Mouse (Mus musculus) MEL (cell line): ENCODE results near the gene Atp1a2. TPM values are rescaled to one million over a fixed set of nuclear protein-coding genes. Genes with fewer than 3 reads are reported as not detected.
A peak's percentile ranks its signal among the peaks of the same experiment; 100 is the strongest.

ENCODE experiments used
- DNase-seq: peaks from one replicate; pipeline ENCODE4 v3.0.0; 2011; ENCODE audit warnings: low read depth, low spot score
- H3K27ac ChIP-seq: 2 replicates; pipeline ENCODE4 v1.5.1; 2012; ENCODE audit warnings: low read depth, mild to moderate bottlenecking, control low read depth, low read length, moderate library complexity; ENCODE audit not compliant: control insufficient read depth
- H3K27me3 ChIP-seq, 2 experiments: fragments of 150-350 bp in 1 of 2; sonication (generic) in 1 of 2; 2 replicates each; pipeline ENCODE4 v1.6.1; 2012; ENCODE audit warnings: low read length in 2 of 2, mild to moderate bottlenecking in 2 of 2, improper control_type of control experiment in 1 of 2, moderate library complexity in 1 of 2; ENCODE audit not compliant: insufficient read depth in 2 of 2, control insufficient read depth in 1 of 2
- H3K36me3 ChIP-seq, 2 experiments: 2 replicates each; pipeline ENCODE4 v1.6.1; 2012 to 2014; ENCODE audit warnings: low read length in 2 of 2, improper control_type of control experiment in 1 of 2, inconsistent platforms in 1 of 2, mild to moderate bottlenecking in 1 of 2; ENCODE audit not compliant: insufficient read depth in 2 of 2, control insufficient read depth in 1 of 2
- H3K4me1 ChIP-seq, 2 experiments: fragments of 150-350 bp in 1 of 2; sonication (generic) in 1 of 2; 2 replicates each; pipeline ENCODE4 v1.6.1; 2012; ENCODE audit warnings: low read length in 2 of 2, improper control_type of control experiment in 1 of 2, mild to moderate bottlenecking in 1 of 2; ENCODE audit not compliant: insufficient read depth in 2 of 2, control insufficient read depth in 1 of 2
- H3K4me3 ChIP-seq, 2 experiments: fragments of 150-350 bp in 1 of 2; sonication (generic) in 1 of 2; 2 replicates each; pipeline ENCODE4 v1.5.1; 2012; ENCODE audit warnings: low read depth in 2 of 2, low read length in 2 of 2, mild to moderate bottlenecking in 2 of 2, moderate library complexity in 2 of 2, control low read depth in 1 of 2, improper control_type of control experiment in 1 of 2; ENCODE audit not compliant: control insufficient read depth in 1 of 2, insufficient read depth in 1 of 2
- H3K79me2 ChIP-seq: 2 replicates; pipeline ENCODE4 v1.6.1; 2012; ENCODE audit warnings: mild to moderate bottlenecking, low read length, moderate library complexity; ENCODE audit not compliant: control insufficient read depth, poor library complexity, insufficient read depth
- H3K9ac ChIP-seq: 2 replicates; pipeline ENCODE4 v1.6.1; 2012; ENCODE audit warnings: low read depth, mild to moderate bottlenecking, control low read depth, low read length, moderate library complexity; ENCODE audit not compliant: control insufficient read depth, poor library complexity, severe bottlenecking
- H3K9me3 ChIP-seq: fragments of 150-350 bp; sonication (generic); replicated peaks from 2 replicates; pipeline ENCODE4 v1.6.1; 2012; ENCODE audit warnings: mild to moderate bottlenecking, low read length, improper control_type of control experiment, moderate library complexity; ENCODE audit not compliant: insufficient read depth
- BHLHE40 ChIP-seq: IDR thresholded peaks from 2 replicates; pipeline ENCODE4 v1.6.1; 2012; ENCODE audit warnings: low read depth, mild to moderate bottlenecking, inconsistent platforms, low read length, improper control_type of control experiment, borderline replicate concordance
- CHD1 ChIP-seq: IDR thresholded peaks from 2 replicates; pipeline ENCODE4 v1.6.1; 2012; ENCODE audit warnings: low read depth, mild to moderate bottlenecking, inconsistent platforms, low read length, improper control_type of control experiment
- CHD2 ChIP-seq: IDR thresholded peaks from 2 replicates; pipeline ENCODE4 v1.6.1; 2011; ENCODE audit warnings: low read length, improper control_type of control experiment
- CTCF ChIP-seq, 3 experiments: IDR thresholded peaks in 2 of 3; conservative IDR thresholded peaks in 1 of 3; 2 replicates each; pipeline ENCODE4 v1.5.1; 2011 to 2012; ENCODE audit warnings: low read length in 3 of 3, low read depth in 2 of 3, mild to moderate bottlenecking in 2 of 3, improper control_type of control experiment in 1 of 3, inconsistent platforms in 1 of 3, mixed read lengths in 1 of 3, moderate library complexity in 1 of 3; ENCODE audit not compliant: control insufficient read depth in 1 of 3, insufficient read depth in 1 of 3, poor library complexity in 1 of 3, severe bottlenecking in 1 of 3
- E2F4 ChIP-seq: IDR thresholded peaks from 2 replicates; pipeline ENCODE4 v1.6.1; 2011; ENCODE audit warnings: low read depth, low read length, improper control_type of control experiment, borderline replicate concordance
- ELF1 ChIP-seq: IDR thresholded peaks from 2 replicates; pipeline ENCODE4 v1.6.1; 2014; ENCODE audit warnings: low read depth, mild to moderate bottlenecking, inconsistent platforms, low read length, improper control_type of control experiment, moderate library complexity
- EP300 ChIP-seq, 2 experiments: IDR thresholded peaks; 2 replicates each; pipeline ENCODE4 v1.6.1; 2011; ENCODE audit warnings: improper control_type of control experiment in 2 of 2, low read length in 2 of 2, low read depth in 1 of 2, mild to moderate bottlenecking in 1 of 2
- ETS1 ChIP-seq: IDR thresholded peaks from 2 replicates; pipeline ENCODE4 v1.6.1; 2012; ENCODE audit warnings: low read depth, mild to moderate bottlenecking, inconsistent platforms, low read length, improper control_type of control experiment, moderate library complexity
- GABPA ChIP-seq: IDR thresholded peaks from 2 replicates; pipeline ENCODE4 v1.6.1; 2012; ENCODE audit warnings: low read depth, mild to moderate bottlenecking, inconsistent platforms, low read length, improper control_type of control experiment, moderate library complexity
- GATA1 ChIP-seq: IDR thresholded peaks from 2 replicates; pipeline ENCODE4 v1.6.1; 2011; ENCODE audit warnings: low read depth, low read length, improper control_type of control experiment
- HCFC1 ChIP-seq: IDR thresholded peaks from 2 replicates; pipeline ENCODE4 v1.6.1; 2012; ENCODE audit warnings: low read depth, mild to moderate bottlenecking, inconsistent platforms, low read length, improper control_type of control experiment, moderate library complexity
- JUND ChIP-seq: IDR thresholded peaks from 2 replicates; pipeline ENCODE4 v1.6.1; 2011; ENCODE audit warnings: low read depth, mild to moderate bottlenecking, improper control_type of control experiment, low read length
- KAT2A ChIP-seq: conservative IDR thresholded peaks from 2 replicates; pipeline ENCODE4 v1.6.1; 2012; ENCODE audit warnings: low read depth, low read length, improper control_type of control experiment, inconsistent platforms
- MAFK ChIP-seq: IDR thresholded peaks from 2 replicates; pipeline ENCODE4 v1.6.1; 2011; ENCODE audit warnings: low read depth, mild to moderate bottlenecking, low read length, improper control_type of control experiment, borderline replicate concordance
- MAX ChIP-seq: IDR thresholded peaks from 2 replicates; pipeline ENCODE4 v1.6.1; 2011; ENCODE audit warnings: low read length, improper control_type of control experiment
- MEF2A ChIP-seq: IDR thresholded peaks from 2 replicates; pipeline ENCODE4 v1.6.1; 2014; ENCODE audit warnings: low read depth, mild to moderate bottlenecking, inconsistent platforms, low read length, improper control_type of control experiment; ENCODE audit not compliant: poor library complexity, insufficient replicate concordance, severe bottlenecking; ENCODE audit errors: extremely low read depth
- MXI1 ChIP-seq: IDR thresholded peaks from 2 replicates; pipeline ENCODE4 v1.6.1; 2011; ENCODE audit warnings: mild to moderate bottlenecking, low read depth, low read length, improper control_type of control experiment
- MYB ChIP-seq: IDR thresholded peaks from 2 replicates; pipeline ENCODE4 v1.6.1; 2011; ENCODE audit warnings: mild to moderate bottlenecking, low read depth, low read length, improper control_type of control experiment
- NELFE ChIP-seq: IDR thresholded peaks from 2 replicates; pipeline ENCODE4 v1.6.1; 2011; ENCODE audit warnings: low read depth, low read length, improper control_type of control experiment
- POLR2A ChIP-seq, 2 experiments: IDR thresholded peaks; 2 replicates each; pipeline ENCODE4 v1.6.1; 2011 to 2012; ENCODE audit warnings: low read length in 2 of 2, mild to moderate bottlenecking in 2 of 2, control low read depth in 1 of 2, improper control_type of control experiment in 1 of 2, low read depth in 1 of 2, moderate library complexity in 1 of 2; ENCODE audit not compliant: control insufficient read depth in 1 of 2, insufficient read depth in 1 of 2, poor library complexity in 1 of 2
- POLR2AphosphoS2 ChIP-seq: IDR thresholded peaks from 2 replicates; pipeline ENCODE4 v1.6.1; 2011; ENCODE audit warnings: low read length, improper control_type of control experiment
- POLR2AphosphoS5 ChIP-seq: IDR thresholded peaks from 2 replicates; pipeline ENCODE4 v1.6.1; 2012; ENCODE audit warnings: low read depth, borderline replicate concordance, mild to moderate bottlenecking, inconsistent platforms, low read length, moderate library complexity, mixed read lengths
- RAD21 ChIP-seq: IDR thresholded peaks from 2 replicates; pipeline ENCODE4 v1.6.1; 2011; ENCODE audit warnings: mild to moderate bottlenecking, low read depth, low read length, improper control_type of control experiment
- SMC3 ChIP-seq: IDR thresholded peaks from 2 replicates; pipeline ENCODE4 v1.6.1; 2011; ENCODE audit warnings: low read depth, low read length, improper control_type of control experiment
- TAL1 ChIP-seq: IDR thresholded peaks from 2 replicates; pipeline ENCODE4 v1.6.1; 2012; ENCODE audit warnings: mild to moderate bottlenecking, inconsistent platforms, low read length, moderate library complexity, mixed read lengths
- UBTF ChIP-seq: IDR thresholded peaks from 2 replicates; pipeline ENCODE4 v1.6.1; 2012; ENCODE audit warnings: low read depth, mild to moderate bottlenecking, inconsistent platforms, low read length, improper control_type of control experiment, moderate library complexity, borderline replicate concordance; ENCODE audit not compliant: insufficient read depth
- USF1 ChIP-seq: IDR thresholded peaks from 2 replicates; pipeline ENCODE4 v1.6.1; 2014; ENCODE audit warnings: low read depth, mild to moderate bottlenecking, inconsistent platforms, low read length, improper control_type of control experiment, moderate library complexity
- USF2 ChIP-seq, 2 experiments: IDR thresholded peaks; 2 replicates each; pipeline ENCODE4 v1.6.1; 2011 to 2012; ENCODE audit warnings: improper control_type of control experiment in 2 of 2, low read length in 2 of 2, borderline replicate concordance in 1 of 2, inconsistent platforms in 1 of 2, low read depth in 1 of 2, mild to moderate bottlenecking in 1 of 2; ENCODE audit not compliant: insufficient read depth in 1 of 2
- ZC3H11A ChIP-seq: IDR thresholded peaks from 2 replicates; pipeline ENCODE4 v1.6.1; 2012; ENCODE audit warnings: low read depth, mild to moderate bottlenecking, inconsistent platforms, low read length, improper control_type of control experiment
- ZMIZ1 ChIP-seq: IDR thresholded peaks from 2 replicates; pipeline ENCODE4 v1.6.1; 2012; ENCODE audit warnings: low read depth, mild to moderate bottlenecking, inconsistent platforms, low read length, improper control_type of control experiment, moderate library complexity
- ZNF384 ChIP-seq: IDR thresholded peaks from 2 replicates; pipeline ENCODE4 v1.6.1; 2012; ENCODE audit warnings: low read depth, mild to moderate bottlenecking, inconsistent platforms, low read length, improper control_type of control experiment
- polyA plus RNA-seq, 2 experiments: library from polyadenylated mRNA; stranded (reverse) in 1 of 2; unstranded in 1 of 2; fragments of >175 nt in 1 of 2; fragments of >200 nt in 1 of 2; gene quantifications; 2 replicates each; pipeline versions ENCODE4 v1.2.1 to v1.2.4; 2012; ENCODE audit warnings: low replicate concordance in 2 of 2, low read depth in 1 of 2; ENCODE audit not compliant: insufficient read length in 2 of 2, insufficient read depth in 1 of 2, missing spikeins in 1 of 2
- total RNA-seq: library from RNA; depleted of rRNA; stranded (reverse); fragments of 300-350 nt; gene quantifications from 2 replicates; pipeline ENCODE4 v1.2.3, GENCODE M21; 2012

Gene Atp1a2
- total and polyA plus RNA-seq, 3 experiments = 0.04 TPM; not detected in 2

DNA sequence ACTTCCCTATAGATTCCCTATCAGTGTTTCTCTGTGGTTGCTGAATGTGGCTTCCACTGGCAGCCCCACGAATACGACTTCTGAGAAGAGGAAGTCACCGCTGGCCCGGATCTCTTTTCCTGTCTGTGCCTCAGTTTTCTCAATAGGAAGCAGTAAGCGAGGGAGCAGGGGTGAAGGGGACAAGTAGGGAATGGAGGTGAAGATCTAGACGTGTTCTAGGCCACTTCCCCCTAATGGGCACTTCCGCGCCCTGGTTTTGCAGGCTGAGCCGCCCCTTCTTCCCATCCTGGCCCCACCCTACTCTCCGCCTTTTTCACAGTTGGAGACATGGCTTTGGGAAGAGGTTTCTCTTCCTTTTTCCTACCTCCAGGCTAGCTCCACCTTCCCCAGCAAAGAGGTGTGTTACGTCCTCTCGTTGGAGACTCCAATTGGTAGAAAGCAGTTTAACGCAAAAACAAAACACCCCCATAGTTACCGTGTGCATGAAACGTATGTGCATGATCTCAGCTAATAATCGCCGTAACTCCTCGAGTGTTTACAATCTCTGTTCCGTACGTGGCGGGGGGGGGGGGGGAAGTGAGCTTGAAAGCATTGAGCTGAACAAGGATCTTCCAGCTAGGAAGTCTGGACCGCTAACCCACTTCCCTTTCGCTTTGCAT lies 13.5 kb upstream of the Atp1a2 start (continued):
- TF ChIP-seq HCFC1 = no peak
- TF ChIP-seq RAD21 = no peak
- TF ChIP-seq USF1 = no peak
- peak; percentile 56; the same call in 1 of the 2 replicates for TF ChIP-seq MXI1
- TF ChIP-seq E2F4 = no peak
- no peak for TF ChIP-seq GABPA
- no peak for TF ChIP-seq MAFK
- TF ChIP-seq MEF2A = no peak
- no peak for TF ChIP-seq CTCF (IDR thresholded peaks at IDR 0.05 in 2 of 3, conservative IDR thresholded peaks at IDR 0.05 in 1 of 3; ENCODE audit: control insufficient read depth in 1 of 3, insufficient read depth in 1 of 3, low read depth in 2 of 3, low read length in 3 of 3, poor library complexity in 1 of 3, severe bottlenecking in 1 of 3)
- no peak for TF ChIP-seq ZNF384
- no peak for TF ChIP-seq POLR2AphosphoS2
- TF ChIP-seq BHLHE40 = no peak
- no peak for TF ChIP-seq UBTF
- TF ChIP-seq POLR2A (IDR thresholded peaks at IDR 0.05; ENCODE audit: control insufficient read depth in 1 of 2, insufficient read depth in 1 of 2, low read depth in 1 of 2, low read length in 2 of 2, poor library complexity in 1 of 2) = peak in 1 of 2 experiments; percentile 50; a peak in 2 of 4 replicates
- no peak for TF ChIP-seq SMC3
- no peak; the same call in 1 of the 2 replicates for TF ChIP-seq NELFE
- no peak for TF ChIP-seq ZMIZ1

DNA sequence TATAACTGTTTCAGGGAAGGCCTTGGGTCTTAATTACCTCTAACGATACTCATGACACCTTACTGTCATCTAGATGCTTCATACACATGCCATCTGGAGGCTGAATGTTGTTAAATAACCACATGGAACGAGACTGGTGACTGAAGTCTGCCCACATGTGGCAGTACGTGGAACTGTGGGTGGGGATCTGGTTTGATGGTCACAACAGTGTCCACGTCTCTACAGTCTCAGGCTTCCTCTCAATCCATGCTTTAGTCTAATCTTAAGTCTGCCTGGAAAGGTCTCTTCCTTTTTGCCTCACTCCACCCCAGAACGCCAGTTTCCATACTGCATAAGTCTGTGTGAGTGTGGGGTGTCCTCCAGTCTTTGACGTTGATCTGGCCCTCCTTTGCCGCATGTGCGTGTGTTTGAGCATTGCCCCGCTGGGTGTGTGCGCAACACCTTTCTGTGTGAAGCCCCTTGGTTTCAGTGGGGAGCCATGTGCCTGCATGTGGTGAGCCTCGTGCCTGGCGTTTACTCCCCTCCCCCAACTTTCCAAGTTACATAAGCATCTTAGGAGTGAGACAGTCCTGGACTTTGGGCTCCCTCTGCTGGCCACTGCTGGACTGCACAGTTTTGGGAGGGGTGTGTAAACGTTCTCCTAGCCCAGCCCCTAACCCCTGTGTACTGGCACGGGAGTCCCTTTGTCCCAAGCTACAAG lies 12.0 kb upstream of the Atp1a2 start:
- DNase-seq = peak; percentile 95
- Histone ChIP-seq H3K36me3 (peaks cover 0 to 13% of the 10 kb centered on the region in 2 experiments; a peak in 2 of 4 replicates), H3K79me2 (peaks cover 20% of the 10 kb centered on the region), H3K4me1 (peaks cover 2 to 23% of the 10 kb centered on the region in 2 experiments), H3K27ac (peak overlapping the region; percentile 84), H3K4me3 (peak overlapping the region; percentile 41 to 51), H3K9me3 (no peaks in the 10 kb centered on the region), H3K27me3 (no peaks in the 10 kb centered on the region), H3K9ac (peak overlapping the region; percentile 86)
- TF ChIP-seq CHD2 (peak; percentile 69), USF2 (IDR thresholded peaks at IDR 0.05; ENCODE audit: borderline replicate concordance in 1 of 2, insufficient read depth in 1 of 2, low read depth in 1 of 2, low read length in 2 of 2) (no peak), KAT2A (no peak), GABPA (no peak), MYB (peak; percentile 27; the same call in 1 of the 2 replicates), POLR2AphosphoS5 (no peak), CTCF (IDR thresholded peaks at IDR 0.05 in 2 of 3, conservative IDR thresholded peaks at IDR 0.05 in 1 of 3; ENCODE audit: control insufficient read depth in 1 of 3, insufficient read depth in 1 of 3, low read depth in 2 of 3, low read length in 3 of 3, poor library complexity in 1 of 3, severe bottlenecking in 1 of 3) (peak; percentile 95 to 99 (median 98)), TAL1 (no peak), CHD1 (no peak), SMC3 (peak; percentile 95), GATA1 (no peak), ETS1 (peak; percentile 51), MAX (peak; percentile 97), USF1 (no peak; the same call in 1 of the 2 replicates), EP300 (IDR thresholded peaks at IDR 0.05; ENCODE audit: low read depth in 1 of 2, low read length in 2 of 2) (peak; percentile 9 to 55; a peak in 3 of 4 replicates), RAD21 (peak; percentile 93), JUND (0 out of 2 replicates have a peak, but pooled peaks have one; percentile 17), ELF1 (peak; percentile 47; the same call in 1 of the 2 replicates), ZC3H11A (peak; percentile 89), POLR2A (IDR thresholded peaks at IDR 0.05; ENCODE audit: control insufficient read depth in 1 of 2, insufficient read depth in 1 of 2, low read depth in 1 of 2, low read length in 2 of 2, poor library complexity in 1 of 2) (peak in 1 of 2 experiments; percentile 68; a peak in 1 of 4 replicates), MXI1 (peak; percentile 97)
